ENCODE assay signal across 8 mouse cellular contexts in genomic region chr2:21037181-21037580, GRCm38 (mm10).
DNase-seq lines count a peak whose midpoint lies in the region; ATAC-seq and TF ChIP-seq lines count a peak whose summit lies in the region.

No protein-coding gene starts in this region.

- H3K9ac ChIP-seq in forebrain, embryonic 13.5 days = no peak overlapping the region

- no peak for TF ChIP-seq CTCF in layer of hippocampus, adult 2 months (conservative IDR thresholded peaks at IDR 0.05)

- H3K9me3 ChIP-seq in forebrain, embryonic 13.5 days (replicated peaks) = no peaks in the 10 kb centered on the region

- H3K36me3 ChIP-seq in forebrain, embryonic 13.5 days (ENCODE audit: poor library complexity, severe bottlenecking) = no peaks in the 10 kb centered on the region

- H3K4me3 ChIP-seq in layer of hippocampus, adult 2 months = no peak overlapping the region
- no peak overlapping the region for H3K4me3 ChIP-seq in forebrain, embryonic 13.5 days

- peaks cover 18% of the 10 kb centered on the region for H3K4me1 ChIP-seq in forebrain, embryonic 13.5 days

- WGBS in forebrain, embryonic 13.5 days = 24% methylated on average over 8 of the region's 8 CpGs

- H3K4me2 ChIP-seq in forebrain, embryonic 13.5 days = no peak overlapping the region

- intact Hi-C loops in heart, postnatal 10 days (cut with DNase I) = loop anchor here (5.0 kb wide), 2 partner anchors 65 to 135 kb away; no protein-coding TSS in a partner anchor

- ATAC-seq in forebrain, embryonic 13.5 days = peak; percentile 69

- peak; percentile 46 to 77 for DNase-seq in layer of hippocampus, adult 2 months (ENCODE audit: low spot score in 2 of 2)
- no peak for DNase-seq in layer of hippocampus, postnatal 25 days (ENCODE audit: extremely low spot score in 1 of 2, low spot score in 1 of 2)
- DNase-seq in heart, postnatal 10 days = peak; percentile 80 to 85
- peak; percentile 56 for DNase-seq in lung, postnatal 14 days
- peak; percentile 7 for DNase-seq in yolk sac, embryonic 10.5 days (ENCODE audit: low spot score)
- DNase-seq in ovary, postnatal 10 days (ENCODE audit: low spot score) = no peak
- no peak for DNase-seq in adrenal gland, postnatal 14 days

- peak overlapping the region; percentile 87 for H3K27ac ChIP-seq in layer of hippocampus, adult 2 months
- H3K27ac ChIP-seq in forebrain, embryonic 13.5 days = 0 out of 2 replicates have a peak overlapping the region, but pooled peaks have one; percentile 48

- peaks cover 5% of the 10 kb centered on the region; the same call in 1 of the 2 replicates for H3K27me3 ChIP-seq in forebrain, embryonic 13.5 days

Comparison
In these comparisons a context has a peak if more than half of its experiments do, and no peak if none do; other contexts are left out.
1. DNase-seq: peak in layer of hippocampus, adult 2 months (2 of 2), heart, postnatal 10 days (2 of 2), lung, postnatal 14 days (single experiment) and yolk sac, embryonic 10.5 days (single experiment); none in layer of hippocampus, postnatal 25 days (0 of 2), ovary, postnatal 10 days (single experiment) and adrenal gland, postnatal 14 days (single experiment).